Mouse (Mus musculus) cerebellum, adult 2 months (tissue): ENCODE results near the gene Dapk2.

Source experiments
- CTCF ChIP-seq: fragments of 200-500 bp; IDR thresholded peaks from 2 replicates; pipeline ENCODE4 v1.5.1; 2011; ENCODE audit warnings: low read depth, mild to moderate bottlenecking, control low read depth, low read length, moderate library complexity, borderline replicate concordance; ENCODE audit not compliant: insufficient read depth
- POLR2A ChIP-seq: fragments of 200-500 bp; IDR thresholded peaks from 2 replicates; pipeline ENCODE4 v1.6.1; 2011; ENCODE audit warnings: low read length, control low read depth, borderline replicate concordance; ENCODE audit not compliant: insufficient read depth

DNA sequence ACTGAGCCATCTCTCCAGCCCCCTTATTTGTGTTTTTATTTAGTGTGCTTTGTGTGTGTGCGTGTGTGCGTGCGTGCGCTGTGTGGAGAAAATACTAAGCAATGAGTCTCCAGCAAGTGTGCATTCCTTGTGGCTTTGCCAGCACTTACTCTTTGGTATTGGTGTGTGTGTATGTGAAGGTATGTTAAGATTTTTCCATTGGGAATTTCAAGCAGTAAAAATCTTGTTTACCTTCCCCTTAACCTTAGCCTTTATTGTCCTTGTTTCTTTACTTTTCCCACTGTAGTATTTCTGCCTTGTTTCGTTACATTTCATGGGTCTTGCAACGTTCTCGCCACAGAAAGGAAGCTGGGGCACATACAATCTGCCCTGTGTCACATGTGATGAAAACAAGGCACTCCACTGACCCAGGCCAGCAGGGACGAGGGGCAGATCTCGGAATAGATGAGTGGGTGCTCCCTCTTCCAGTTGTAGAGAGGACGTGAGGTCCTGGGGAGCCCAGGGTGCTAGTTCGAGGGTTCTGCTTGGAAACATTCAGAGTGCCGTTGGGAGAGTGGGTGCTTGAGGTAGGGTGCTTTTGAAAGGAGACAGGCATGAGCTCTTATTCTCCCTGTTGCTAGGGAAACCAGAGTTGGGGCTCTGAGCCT lies 13.4 kb downstream of the Dapk2 start:
- TF ChIP-seq CTCF (no peak), POLR2A (no peak)
